In genomic region chr8:33986657-33987056, GRCm38 (mm10) we compare ENCODE assay signal across 24 mouse cellular contexts.
DNase-seq lines count a peak whose midpoint lies in the region; ATAC-seq and TF ChIP-seq lines count a peak whose summit lies in the region.
"Had no signal": no experiment of that assay in that cellular context is flagged by ENCODE, and none has a peak within 500 bp of the region (broad histone marks: within the 10 kb centered on the region; RNA-seq: fewer than 3 reads in every experiment).

No protein-coding gene starts in this region.

- no peak for DNase-seq in lung, embryonic 14.5 days
- DNase-seq in lung, postnatal 14 days = no peak
- no peak for DNase-seq in cerebellum, adult 9-10 months
- no peak for DNase-seq in hindbrain, embryonic 14.5 days (ENCODE audit: low spot score)
- DNase-seq in frontal cortex, postnatal 25 days (ENCODE audit: low spot score in 2 of 2) = no peak
- DNase-seq: B cell, adult 2 months; cerebellum, adult 9-11 months; gastrocnemius, postnatal 25 days; left cerebral cortex, postnatal 4 days; lung, adult 18-20 months; right cerebral cortex, adult 18-20 months; thymus, postnatal 36 days had no signal

- H3K9ac ChIP-seq in lung, embryonic 14.5 days = no peak overlapping the region
- no peak overlapping the region for H3K9ac ChIP-seq in kidney, embryonic 15.5 days
- H3K9ac ChIP-seq in liver, embryonic 12.5 days = no peak overlapping the region
- no peak overlapping the region for H3K9ac ChIP-seq in stomach, embryonic 16.5 days (ENCODE audit: low read length)
- H3K9ac ChIP-seq in hindbrain, embryonic 14.5 days = no peak overlapping the region
- H3K9ac ChIP-seq: embryonic facial prominence, embryonic 12.5 days; forebrain, embryonic 13.5 days; heart, embryonic 15.5 days; neural tube, embryonic 12.5 days had no signal

- no peaks in the 10 kb centered on the region for H3K27me3 ChIP-seq in lung, embryonic 14.5 days (ENCODE audit: insufficient read depth, low read length)
- no peaks in the 10 kb centered on the region for H3K27me3 ChIP-seq in kidney, embryonic 15.5 days
- H3K27me3 ChIP-seq in liver, embryonic 12.5 days (replicated peaks) = no peaks in the 10 kb centered on the region
- H3K27me3 ChIP-seq in stomach, embryonic 16.5 days (ENCODE audit: control insufficient read depth, insufficient read depth, low read length) = no peaks in the 10 kb centered on the region
- H3K27me3 ChIP-seq in hindbrain, embryonic 14.5 days (ENCODE audit: control insufficient read depth, insufficient read depth, low read length) = no peaks in the 10 kb centered on the region
- H3K27me3 ChIP-seq: embryonic facial prominence, embryonic 12.5 days; forebrain, embryonic 13.5 days; heart, embryonic 15.5 days; neural tube, embryonic 12.5 days had no signal

- no peak overlapping the region for H3K4me3 ChIP-seq in lung, embryonic 14.5 days (ENCODE audit: low read depth, low read length)
- H3K4me3 ChIP-seq in kidney, embryonic 15.5 days (replicated peaks) = no peak overlapping the region
- H3K4me3 ChIP-seq in liver, embryonic 12.5 days = no peak overlapping the region
- H3K4me3 ChIP-seq in stomach, embryonic 16.5 days (replicated peaks; ENCODE audit: low read length) = no peak overlapping the region
- H3K4me3 ChIP-seq in hindbrain, embryonic 14.5 days (replicated peaks; ENCODE audit: low read length) = no peak overlapping the region
- H3K4me3 ChIP-seq: embryonic facial prominence, embryonic 12.5 days; erythroblast, embryonic 14.5 days; forebrain, embryonic 13.5 days; heart, embryonic 15.5 days; left cerebral cortex, adult 2 months; midbrain, embryonic 10.5 days; neural tube, embryonic 12.5 days had no signal

- H3K27ac ChIP-seq in lung, embryonic 14.5 days (ENCODE audit: low read depth) = peak overlapping the region; percentile 59; the same call in 1 of the 2 replicates
- peak overlapping the region; percentile 82 for H3K27ac ChIP-seq in kidney, embryonic 15.5 days
- peak overlapping the region; percentile 70; the same call in 1 of the 2 replicates for H3K27ac ChIP-seq in liver, embryonic 12.5 days
- H3K27ac ChIP-seq in stomach, embryonic 16.5 days (ENCODE audit: low read length) = peak overlapping the region; percentile 75
- H3K27ac ChIP-seq in hindbrain, embryonic 14.5 days = no peak overlapping the region
- H3K27ac ChIP-seq: embryonic facial prominence, embryonic 12.5 days; forebrain, embryonic 13.5 days; hindbrain, postnatal 0 days; left cerebral cortex, adult 2 months; macrophage; midbrain, embryonic 10.5 days; neural tube, embryonic 12.5 days had no signal

- H3K9me3 ChIP-seq in lung, embryonic 14.5 days (ENCODE audit: low read depth, low read length) = no peaks in the 10 kb centered on the region
- H3K9me3 ChIP-seq in kidney, embryonic 15.5 days (replicated peaks) = no peaks in the 10 kb centered on the region
- no peaks in the 10 kb centered on the region for H3K9me3 ChIP-seq in liver, embryonic 12.5 days (replicated peaks)
- no peaks in the 10 kb centered on the region for H3K9me3 ChIP-seq in stomach, embryonic 16.5 days (replicated peaks; ENCODE audit: control insufficient read depth, low read length)
- H3K9me3 ChIP-seq in hindbrain, embryonic 14.5 days (ENCODE audit: control insufficient read depth, low read length) = no peaks in the 10 kb centered on the region
- H3K9me3 ChIP-seq: embryonic facial prominence, embryonic 12.5 days; forebrain, embryonic 13.5 days; heart, embryonic 15.5 days; midbrain, embryonic 10.5 days; neural tube, embryonic 12.5 days had no signal

- H3K4me2 ChIP-seq in lung, embryonic 14.5 days = no peak overlapping the region
- no peak overlapping the region for H3K4me2 ChIP-seq in kidney, embryonic 15.5 days
- H3K4me2 ChIP-seq in liver, embryonic 12.5 days = no peak overlapping the region
- no peak overlapping the region for H3K4me2 ChIP-seq in stomach, embryonic 16.5 days (ENCODE audit: low read depth, low read length)
- no peak overlapping the region for H3K4me2 ChIP-seq in hindbrain, embryonic 14.5 days (replicated peaks)
- H3K4me2 ChIP-seq: embryonic facial prominence, embryonic 12.5 days; forebrain, embryonic 13.5 days; heart, embryonic 15.5 days; neural tube, embryonic 12.5 days had no signal

- 80% methylated on average over 6 of the region's 6 CpGs for WGBS in lung, embryonic 14.5 days
- WGBS in kidney, embryonic 15.5 days = 85% methylated on average over 6 of the region's 6 CpGs
- 77% methylated on average over 6 of the region's 6 CpGs for WGBS in liver, embryonic 12.5 days (ENCODE audit: insufficient replicate concordance)
- 76% methylated on average over 6 of the region's 6 CpGs for WGBS in stomach, embryonic 16.5 days
- WGBS in hindbrain, embryonic 14.5 days = 90% methylated on average over 6 of the region's 6 CpGs

- ATAC-seq in lung, embryonic 14.5 days (ENCODE audit: insufficient read depth) = no peak
- no peak for ATAC-seq in kidney, embryonic 15.5 days (replicated peaks; ENCODE audit: low FRiP score)
- ATAC-seq in liver, embryonic 12.5 days = no peak
- ATAC-seq in stomach, embryonic 16.5 days (ENCODE audit: insufficient read depth, low FRiP score) = no peak
- ATAC-seq in hindbrain, embryonic 14.5 days (ENCODE audit: low FRiP score) = no peak
- ATAC-seq: forebrain, embryonic 13.5 days; hindbrain, postnatal 0 days had no signal

- no peak for TF ChIP-seq CTCF in lung, embryonic 14.5 days (IDR thresholded peaks at IDR 0.05; ENCODE audit: low read depth)

- H3K4me1 ChIP-seq in lung, embryonic 14.5 days (ENCODE audit: insufficient read depth) = peaks cover 4% of the 10 kb centered on the region; the same call in 1 of the 2 replicates
- H3K4me1 ChIP-seq in kidney, embryonic 15.5 days = peaks cover 32% of the 10 kb centered on the region
- peaks cover 19% of the 10 kb centered on the region; the same call in 1 of the 2 replicates for H3K4me1 ChIP-seq in liver, embryonic 12.5 days
- H3K4me1 ChIP-seq in stomach, embryonic 16.5 days (ENCODE audit: control insufficient read depth, insufficient read depth, low read length) = peaks cover 5% of the 10 kb centered on the region; the same call in 1 of the 2 replicates
- H3K4me1 ChIP-seq in hindbrain, embryonic 14.5 days (replicated peaks; ENCODE audit: control insufficient read depth, insufficient read depth, low read length) = no peaks in the 10 kb centered on the region
- H3K4me1 ChIP-seq: forebrain, embryonic 13.5 days had no signal

- H3K36me3 ChIP-seq in lung, embryonic 14.5 days (ENCODE audit: insufficient read depth) = no peaks in the 10 kb centered on the region
- H3K36me3 ChIP-seq in kidney, embryonic 15.5 days = no peaks in the 10 kb centered on the region
- H3K36me3 ChIP-seq in liver, embryonic 12.5 days = no peaks in the 10 kb centered on the region
- no peaks in the 10 kb centered on the region for H3K36me3 ChIP-seq in stomach, embryonic 16.5 days (ENCODE audit: control insufficient read depth, insufficient read depth, low read length)
- no peaks in the 10 kb centered on the region for H3K36me3 ChIP-seq in hindbrain, embryonic 14.5 days (replicated peaks; ENCODE audit: control insufficient read depth, insufficient read depth)
- H3K36me3 ChIP-seq: embryonic facial prominence, embryonic 12.5 days; heart, embryonic 15.5 days; midbrain, embryonic 10.5 days; neural tube, embryonic 12.5 days had no signal
